ENCODE assay signal across 8 mouse cellular contexts in the genomic region with DNA sequence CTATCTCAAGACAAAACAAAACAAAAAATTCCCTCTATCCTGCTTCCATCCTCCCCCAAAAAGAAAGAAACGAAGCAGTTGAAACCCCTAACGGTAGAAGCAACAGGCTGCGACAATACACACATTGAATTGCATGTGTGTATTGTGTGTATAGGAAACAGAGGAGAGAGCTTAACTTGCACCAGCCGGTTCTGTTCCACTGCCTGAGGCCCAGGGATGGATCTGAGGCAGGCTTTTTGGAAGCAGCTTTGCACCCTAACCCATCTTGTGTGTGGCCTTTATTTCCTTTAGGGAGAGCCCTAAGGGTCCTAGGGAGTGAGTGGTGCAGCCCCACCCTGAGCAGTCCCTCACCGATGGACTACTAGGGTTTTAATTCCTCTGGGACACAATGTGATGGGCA. TPM values are rescaled to one million over a fixed set of nuclear protein-coding genes. Genes with fewer than 3 reads are reported as not detected.
A peak's percentile ranks its signal among the peaks of the same experiment; 100 is the strongest.
DNase-seq lines count a peak whose midpoint lies in the region; ATAC-seq and TF ChIP-seq lines count a peak whose summit lies in the region.
"Had no signal": no experiment of that assay in that cellular context is flagged by ENCODE, and none has a peak within 500 bp of the region (broad histone marks: within the 10 kb centered on the region; RNA-seq: fewer than 3 reads in every experiment).

No protein-coding gene starts in this region.

- 45% methylated on average over 5 of the region's 5 CpGs for WGBS in kidney, embryonic 15.5 days
- 60% methylated on average over 5 of the region's 5 CpGs for WGBS in embryonic facial prominence, embryonic 12.5 days
- 66% methylated on average over 5 of the region's 5 CpGs for WGBS in liver, embryonic 12.5 days (ENCODE audit: insufficient replicate concordance)

- H3K9me3 ChIP-seq in kidney, embryonic 15.5 days (replicated peaks), result no peaks in the 10 kb centered on the region
- no peaks in the 10 kb centered on the region for H3K9me3 ChIP-seq in ES-E14 (ENCODE audit: control insufficient read depth, insufficient read depth, low read depth, low read length)
- H3K9me3 ChIP-seq in embryonic facial prominence, embryonic 12.5 days, result no peaks in the 10 kb centered on the region
- no peaks in the 10 kb centered on the region for H3K9me3 ChIP-seq in liver, embryonic 12.5 days (replicated peaks)

- H3K4me3 ChIP-seq in kidney, embryonic 15.5 days (replicated peaks), result peak overlapping the region; percentile 38
- H3K4me3 ChIP-seq in ES-E14 (ENCODE audit: insufficient read depth in 1 of 2, low read depth in 1 of 2, low read length in 2 of 2, poor library complexity in 1 of 2, severe bottlenecking in 1 of 2), result peak overlapping the region; percentile 68 to 69
- H3K4me3 ChIP-seq in embryonic facial prominence, embryonic 12.5 days, result no peak overlapping the region
- H3K4me3 ChIP-seq in liver, embryonic 12.5 days, result peak overlapping the region; percentile 33

- H3K4me1 ChIP-seq in kidney, embryonic 15.5 days, result peaks cover 60% of the 10 kb centered on the region
- H3K4me1 ChIP-seq in ES-E14 (ENCODE audit: control insufficient read depth in 2 of 2, insufficient read depth in 2 of 2, low read length in 2 of 2, poor library complexity in 1 of 2), result peaks cover 11 to 18% of the 10 kb centered on the region in 2 experiments; a peak in 3 of 4 replicates
- H3K4me1 ChIP-seq in embryonic facial prominence, embryonic 12.5 days, result peaks cover 31% of the 10 kb centered on the region
- peaks cover 57% of the 10 kb centered on the region for H3K4me1 ChIP-seq in liver, embryonic 12.5 days

- in situ Hi-C loops in ES-E14 (cut with MboI; ENCODE audit: low sequenced_read_pairs in 2 of 2, unreplicated experiment in 2 of 2), result no loop called here

- peak overlapping the region; percentile 92 for H3K27ac ChIP-seq in kidney, embryonic 15.5 days
- peak overlapping the region; percentile 94 for H3K27ac ChIP-seq in ES-E14 (ENCODE audit: insufficient read depth, low read depth, low read length, poor library complexity, severe bottlenecking)
- H3K27ac ChIP-seq in embryonic facial prominence, embryonic 12.5 days, result peak overlapping the region; percentile 82
- peak overlapping the region; percentile 61 for H3K27ac ChIP-seq in liver, embryonic 12.5 days

- H3K36me3 ChIP-seq in kidney, embryonic 15.5 days, result no peaks in the 10 kb centered on the region
- H3K36me3 ChIP-seq in ES-E14 (ENCODE audit: control insufficient read depth, insufficient read depth, low read length, poor library complexity, severe bottlenecking), result no peaks in the 10 kb centered on the region
- no peaks in the 10 kb centered on the region for H3K36me3 ChIP-seq in embryonic facial prominence, embryonic 12.5 days
- H3K36me3 ChIP-seq in liver, embryonic 12.5 days, result no peaks in the 10 kb centered on the region

- no peaks in the 10 kb centered on the region for H3K27me3 ChIP-seq in kidney, embryonic 15.5 days
- no peaks in the 10 kb centered on the region for H3K27me3 ChIP-seq in embryonic facial prominence, embryonic 12.5 days
- H3K27me3 ChIP-seq in liver, embryonic 12.5 days (replicated peaks), result no peaks in the 10 kb centered on the region

- H3K9ac ChIP-seq in kidney, embryonic 15.5 days, result peak overlapping the region; percentile 16; the same call in 1 of the 2 replicates
- H3K9ac ChIP-seq in ES-E14 (ENCODE audit: insufficient read depth, low read depth, low read length, poor library complexity, severe bottlenecking), result peak overlapping the region; percentile 76
- no peak overlapping the region for H3K9ac ChIP-seq in embryonic facial prominence, embryonic 12.5 days
- peak overlapping the region; percentile 61; the same call in 1 of the 2 replicates for H3K9ac ChIP-seq in liver, embryonic 12.5 days

- no peak for DNase-seq in kidney, postnatal 10 days
- DNase-seq in ES-E14 (ENCODE audit: low read depth, low spot score), result no peak
- no peak for DNase-seq in ovary, postnatal 14 days (ENCODE audit: low spot score)
- no peak for DNase-seq in gastrocnemius, adult 18-20 months (ENCODE audit: low spot score)
- DNase-seq: cerebellum, adult 9-10 months had no signal

- peak overlapping the region; percentile 55 for H3K4me2 ChIP-seq in kidney, embryonic 15.5 days
- peak overlapping the region; percentile 42 for H3K4me2 ChIP-seq in embryonic facial prominence, embryonic 12.5 days (replicated peaks)
- peak overlapping the region; percentile 55 for H3K4me2 ChIP-seq in liver, embryonic 12.5 days

- ATAC-seq in kidney, embryonic 15.5 days (replicated peaks; ENCODE audit: low FRiP score), result no peak
- ATAC-seq in embryonic facial prominence, embryonic 12.5 days (ENCODE audit: insufficient number of reproducible peaks, insufficient read depth, low FRiP score, low TSS enrichment), result no peak
- ATAC-seq in liver, embryonic 12.5 days, result no peak

TF ChIP-seq in ES-E14, 5 proteins besides CTCF, POLR2A, EP300 and RAD21:
- TF ChIP-seq ZNF384 (IDR thresholded peaks at IDR 0.05; ENCODE audit: low read depth, low read length), result no peak
- TF ChIP-seq MAFK (IDR thresholded peaks at IDR 0.05; ENCODE audit: insufficient read depth, low read depth, low read length), result no peak
- no peak for TF ChIP-seq CHD2 (IDR thresholded peaks at IDR 0.05; ENCODE audit: low read depth, low read length)

RNA-seq across cellular contexts. Expression of gene Pcbp1, which starts 29.5 kb away (rescaled TPM):
- polyA plus RNA-seq in kidney, embryonic 15.5 days (2015; fragmentation: Nextera tagmentation; extraction: Ambion mirVana), result 488 and 506 TPM in 2 replicates
- 68.4 and 102 TPM in 2 replicates for total RNA-seq in ES-E14 (2012; rRNA removed)
- polyA plus RNA-seq in embryonic facial prominence, embryonic 12.5 days (2016; fragmentation: Nextera tagmentation; extraction: Ambion mirVana), result 537 and 549 TPM in 2 replicates
- 465 and 466 TPM in 2 replicates for polyA plus RNA-seq in liver, embryonic 12.5 days (2016; fragmentation: Nextera tagmentation; extraction: Ambion mirVana)
- 100 to 1,000 TPM; 114 to 128 TPM for total RNA-seq in gastrocnemius, adult 18-20 months (2021)

RNA-seq across cellular contexts. Expression of gene C87436, which starts 58.4 kb away (rescaled TPM):
- polyA plus RNA-seq in kidney, embryonic 15.5 days (2015; fragmentation: Nextera tagmentation; extraction: Ambion mirVana), result 24.4 and 25.5 TPM in 2 replicates
- 12.5 and 13.1 TPM in 2 replicates for total RNA-seq in ES-E14 (2012; rRNA removed)
- 27.0 and 30.3 TPM in 2 replicates for polyA plus RNA-seq in embryonic facial prominence, embryonic 12.5 days (2016; fragmentation: Nextera tagmentation; extraction: Ambion mirVana)
- polyA plus RNA-seq in liver, embryonic 12.5 days (2016; fragmentation: Nextera tagmentation; extraction: Ambion mirVana), result 17.9 and 18.8 TPM in 2 replicates
- 1 to 10 TPM; 9.2 to 10.0 TPM for total RNA-seq in gastrocnemius, adult 18-20 months (2021)
